ENCODE assay signal across 20 mouse cellular contexts in genomic region chr7:29455591-29455990, GRCm38 (mm10).
DNase-seq lines count a peak whose midpoint lies in the region; ATAC-seq and TF ChIP-seq lines count a peak whose summit lies in the region.
"Had no signal": no experiment of that assay in that cellular context is flagged by ENCODE, and none has a peak within 500 bp of the region (broad histone marks: within the 10 kb centered on the region; RNA-seq: fewer than 3 reads in every experiment).

No protein-coding gene starts in this region.

- intact Hi-C loops in gastrocnemius, postnatal 14 days (cut with DNase I; ENCODE audit: low total_unique reads) = no loop called here

- H3K27ac ChIP-seq in intestine, embryonic 14.5 days (ENCODE audit: low read depth) = 0 out of 2 replicates have a peak overlapping the region, but pooled peaks have one; percentile 18
- H3K27ac ChIP-seq in intestine, embryonic 16.5 days (ENCODE audit: low read length) = no peak overlapping the region
- H3K27ac ChIP-seq: hindbrain, postnatal 0 days; limb, embryonic 10.5 days; midbrain, embryonic 13.5 days; neural tube, embryonic 13.5 days had no signal

- H3K4me3 ChIP-seq in intestine, embryonic 14.5 days (ENCODE audit: low read depth, low read length) = no peak overlapping the region
- H3K4me3 ChIP-seq in intestine, embryonic 16.5 days (ENCODE audit: low read length) = no peak overlapping the region
- peak overlapping the region; percentile 67 for H3K4me3 ChIP-seq in E14TG2a.4 (replicated peaks; ENCODE audit: low read length)
- H3K4me3 ChIP-seq: limb, embryonic 10.5 days; midbrain, embryonic 13.5 days; neural tube, embryonic 13.5 days had no signal

- no peak for DNase-seq in intestine, embryonic 14.5 days (ENCODE audit: low spot score)
- DNase-seq in ES-CJ7 (ENCODE audit: low read depth, low spot score) (peak; percentile 82), MN1 (ENCODE audit: low spot score) (no peak)
- peak; percentile 57 for DNase-seq in gastrocnemius, postnatal 14 days
- no peak for DNase-seq in cerebellum, adult 11-12 months
- DNase-seq: adrenal gland, adult 2 months; cerebellum, adult 9-11 months; kidney, adult 2 months; kidney, postnatal 25 days; layer of hippocampus, adult 9-11 months; liver, postnatal 0 days; lung, postnatal 10 days; right cerebral cortex, postnatal 25 days; thymus, postnatal 25 days had no signal

- no peak overlapping the region for H3K4me2 ChIP-seq in intestine, embryonic 14.5 days (ENCODE audit: low read length)
- no peak overlapping the region for H3K4me2 ChIP-seq in intestine, embryonic 16.5 days (ENCODE audit: low read depth, low read length)
- H3K4me2 ChIP-seq: midbrain, embryonic 13.5 days; neural tube, embryonic 13.5 days had no signal

- no peaks in the 10 kb centered on the region for H3K36me3 ChIP-seq in intestine, embryonic 14.5 days (ENCODE audit: control insufficient read depth, insufficient read depth, low read length)
- H3K36me3 ChIP-seq in intestine, embryonic 16.5 days (ENCODE audit: control insufficient read depth, insufficient read depth, low read length) = no peaks in the 10 kb centered on the region
- H3K36me3 ChIP-seq in E14TG2a.4 (ENCODE audit: insufficient read depth, low read length) = peaks cover 7% of the 10 kb centered on the region
- H3K36me3 ChIP-seq: limb, embryonic 10.5 days; midbrain, embryonic 13.5 days; neural tube, embryonic 13.5 days had no signal

- ATAC-seq in intestine, embryonic 14.5 days (replicated peaks; ENCODE audit: low FRiP score, low TSS enrichment, low read depth) = no peak
- no peak for ATAC-seq in intestine, embryonic 16.5 days
- ATAC-seq: hindbrain, postnatal 0 days; liver, postnatal 0 days; midbrain, embryonic 13.5 days had no signal

- H3K9ac ChIP-seq in intestine, embryonic 14.5 days (ENCODE audit: low read length) = no peak overlapping the region
- H3K9ac ChIP-seq in intestine, embryonic 16.5 days (ENCODE audit: low read depth, low read length) = no peak overlapping the region
- H3K9ac ChIP-seq: liver, postnatal 0 days; midbrain, embryonic 13.5 days; neural tube, embryonic 13.5 days had no signal

- H3K27me3 ChIP-seq in intestine, embryonic 14.5 days (replicated peaks; ENCODE audit: control insufficient read depth, insufficient read depth, low read length) = no peaks in the 10 kb centered on the region
- H3K27me3 ChIP-seq in intestine, embryonic 16.5 days (replicated peaks; ENCODE audit: control insufficient read depth, insufficient read depth, low read length) = no peaks in the 10 kb centered on the region
- H3K27me3 ChIP-seq in E14TG2a.4 (ENCODE audit: insufficient read depth, low read length) = no peaks in the 10 kb centered on the region
- H3K27me3 ChIP-seq: neural tube, embryonic 13.5 days had no signal

- no peak for TF ChIP-seq CTCF in E14TG2a.4 (conservative IDR thresholded peaks at IDR 0.05; ENCODE audit: low read length)

- H3K4me1 ChIP-seq in intestine, embryonic 14.5 days (replicated peaks; ENCODE audit: control insufficient read depth, insufficient read depth, low read length) = peaks cover 39% of the 10 kb centered on the region
- H3K4me1 ChIP-seq in intestine, embryonic 16.5 days (ENCODE audit: control insufficient read depth, insufficient read depth, low read length) = peaks cover 36% of the 10 kb centered on the region
- peaks cover 96% of the 10 kb centered on the region for H3K4me1 ChIP-seq in E14TG2a.4 (replicated peaks; ENCODE audit: low read depth, low read length)

- no peaks in the 10 kb centered on the region for H3K9me3 ChIP-seq in intestine, embryonic 14.5 days (ENCODE audit: control insufficient read depth, low read length)
- no peaks in the 10 kb centered on the region for H3K9me3 ChIP-seq in intestine, embryonic 16.5 days (ENCODE audit: control insufficient read depth, low read length)
- no peaks in the 10 kb centered on the region for H3K9me3 ChIP-seq in E14TG2a.4 (ENCODE audit: low read length)
- H3K9me3 ChIP-seq: limb, embryonic 10.5 days; midbrain, embryonic 13.5 days; neural tube, embryonic 13.5 days had no signal

- WGBS in intestine, embryonic 14.5 days = 80% methylated on average over 6 of the region's 6 CpGs
- WGBS in intestine, embryonic 16.5 days = 74% methylated on average over 6 of the region's 6 CpGs

Comparison
In these comparisons a context has a peak if more than half of its experiments do, and no peak if none do; other contexts are left out.
1. DNase-seq: peak in ES-CJ7 (single experiment) and gastrocnemius, postnatal 14 days (single experiment); none in intestine, embryonic 14.5 days (single experiment), cerebellum, adult 11-12 months (single experiment) and MN1 (single experiment).